Mouse (Mus musculus) olfactory bulb, adult 2 months (tissue): Measurements from ENCODE around the gene Cfap157. TPM values are rescaled to one million over a fixed set of nuclear protein-coding genes. Genes with fewer than 3 reads are reported as not detected.
A peak's percentile ranks its signal among the peaks of the same experiment; 100 is the strongest.

Experiments
- H3K27ac ChIP-seq: fragments of 200-500 bp; 2 replicates; pipeline ENCODE4 v1.5.1; 2012; ENCODE audit warnings: low read depth, low read length; ENCODE audit not compliant: insufficient read depth
- H3K4me1 ChIP-seq: fragments of 200-500 bp; 2 replicates; pipeline ENCODE4 v1.6.1; 2012; ENCODE audit warnings: low read length; ENCODE audit not compliant: control insufficient read depth, insufficient read depth
- H3K4me3 ChIP-seq: fragments of 200-500 bp; 2 replicates; pipeline ENCODE4 v1.5.1; 2012; ENCODE audit warnings: mild to moderate bottlenecking, low read depth, low read length, moderate library complexity; ENCODE audit not compliant: insufficient read depth
- CTCF ChIP-seq: fragments of 200-500 bp; IDR thresholded peaks from 2 replicates; pipeline ENCODE4 v1.5.1; 2012; ENCODE audit warnings: low read depth, mild to moderate bottlenecking, low read length, moderate library complexity; ENCODE audit not compliant: insufficient read depth
- POLR2A ChIP-seq: fragments of 200-500 bp; IDR thresholded peaks from 2 replicates; pipeline ENCODE4 v1.6.1; 2012; ENCODE audit warnings: mild to moderate bottlenecking, low read depth, low read length, moderate library complexity; ENCODE audit not compliant: insufficient read depth
- WGBS: fragments of 180-500 bp; shearing (Covaris S2); methylation state at CpG from one replicate; pipeline ENCODE4 v1.1.7; 2018; 5-methylcytosine and 5-hydroxymethylcytosine counted together
- polyA plus RNA-seq: library from polyadenylated mRNA; stranded (reverse); fragments of >200 nt; gene quantifications from 2 replicates; pipeline ENCODE4 v1.2.4, GENCODE M21; 2012; ENCODE audit warnings: low replicate concordance; ENCODE audit not compliant: missing spikeins, insufficient read depth, insufficient read length

Cfap157 gene
- polyA plus RNA-seq, 1 experiment = not detected

DNA sequence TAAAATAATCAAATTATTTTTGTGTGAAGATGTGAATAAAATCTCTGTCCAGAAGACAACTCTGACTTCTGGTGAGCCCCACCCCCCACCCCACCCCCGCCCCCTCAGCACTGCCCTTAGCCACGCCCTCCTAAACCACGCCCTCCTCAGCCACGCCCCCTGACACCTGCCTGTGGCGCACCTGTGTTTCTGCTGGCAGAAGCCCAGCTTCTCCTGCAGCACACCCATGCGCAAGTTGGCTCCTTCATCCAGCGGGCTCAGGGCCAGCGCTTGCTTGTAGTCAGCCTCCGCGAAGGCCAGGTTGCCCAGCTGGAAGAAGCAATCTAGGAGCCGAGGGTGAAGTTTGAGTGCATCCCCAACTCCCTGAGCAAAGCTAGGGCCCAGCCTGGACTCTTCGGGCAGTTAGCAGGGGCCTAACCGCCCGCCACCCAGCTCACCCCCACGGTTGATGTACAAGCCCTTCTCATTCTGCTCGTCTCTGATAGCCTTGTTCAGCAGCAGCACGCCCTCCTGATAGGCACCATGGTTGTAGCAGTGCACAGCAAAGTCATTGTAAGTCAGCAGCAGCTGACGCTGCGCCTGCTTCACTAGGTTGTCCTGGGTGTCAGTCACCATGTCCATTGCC lies 15.5 kb downstream of the Cfap157 start:
- WGBS = 63% methylated on average over 19 of the region's 19 CpGs
- Histone ChIP-seq H3K4me1 (peaks cover 3% of the 10 kb centered on the region; the same call in 1 of the 2 replicates), H3K27ac (no peak overlapping the region), H3K4me3 (no peak overlapping the region)
- TF ChIP-seq CTCF (no peak), POLR2A (no peak)

- Histone ChIP-seq H3K27ac (no peak overlapping the region), H3K4me3 (no peak overlapping the region), H3K4me1 (0 out of 2 replicates have a peak, but pooled peaks cover 3% of the 10 kb centered on the region)
- TF ChIP-seq CTCF (no peak), POLR2A (no peak)
- WGBS = 91% methylated on average over 12 of the region's 12 CpGs
Observed at GRCm38 (mm10) chr2:32767241-32767640, 17.0 kb downstream of the Cfap157 start.

GRCm38 (mm10) chr2:32763353-32763752 lies 20.9 kb downstream of the Cfap157 start:
- Histone ChIP-seq H3K4me1 (peaks cover 6% of the 10 kb centered on the region), H3K4me3 (no peak overlapping the region), H3K27ac (no peak overlapping the region)
- TF ChIP-seq POLR2A (no peak), CTCF (no peak)
- 71% methylated on average over 3 of the region's 3 CpGs for WGBS

- Histone ChIP-seq H3K4me3 (no peak overlapping the region), H3K4me1 (peaks cover 7% of the 10 kb centered on the region), H3K27ac (no peak overlapping the region)
- TF ChIP-seq CTCF (no peak), POLR2A (no peak)
- 69% methylated on average over 4 of the region's 4 CpGs for WGBS
Observed at GRCm38 (mm10) chr2:32761859-32762258, 22.4 kb downstream of the Cfap157 start.

DNA sequence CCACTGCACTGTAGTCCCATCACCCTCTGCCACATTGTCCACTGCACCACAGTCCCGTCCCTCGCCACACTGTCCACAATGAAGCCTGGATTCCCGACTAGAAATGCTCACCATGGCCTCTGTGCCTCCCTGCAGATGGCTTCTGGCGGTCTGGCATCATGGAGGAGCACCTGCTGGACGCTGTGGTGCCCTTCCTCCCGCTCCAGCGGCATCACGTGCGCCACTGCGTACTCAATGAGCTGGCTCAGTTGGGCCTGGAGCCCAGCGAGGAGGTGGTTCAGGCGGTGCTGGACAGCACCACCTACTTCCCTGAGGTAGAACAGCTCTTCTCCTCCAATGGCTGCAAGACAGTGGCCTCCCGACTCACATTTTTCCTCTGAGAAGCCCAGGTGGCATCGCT lies 22.9 kb downstream of the Cfap157 start:
- no peak overlapping the region for H3K27ac ChIP-seq
- H3K4me1 ChIP-seq = peaks cover 7% of the 10 kb centered on the region
- TF ChIP-seq POLR2A (no peak), CTCF (no peak)
- 88% methylated on average over 14 of the region's 14 CpGs for WGBS
- H3K4me3 ChIP-seq = no peak overlapping the region

- Histone ChIP-seq H3K27ac (no peak overlapping the region), H3K4me3 (no peak overlapping the region), H3K4me1 (peaks cover 7% of the 10 kb centered on the region)
- WGBS = 88% methylated on average over 2 of the region's 2 CpGs
- TF ChIP-seq POLR2A (no peak), CTCF (no peak)
Observed at GRCm38 (mm10) chr2:32759001-32759400, 25.2 kb downstream of the Cfap157 start.

- WGBS = 85% methylated on average over 8 of the region's 8 CpGs
Observed at GRCm38 (mm10) chr2:32758503-32758902, 25.7 kb downstream of the Cfap157 start.

DNA sequence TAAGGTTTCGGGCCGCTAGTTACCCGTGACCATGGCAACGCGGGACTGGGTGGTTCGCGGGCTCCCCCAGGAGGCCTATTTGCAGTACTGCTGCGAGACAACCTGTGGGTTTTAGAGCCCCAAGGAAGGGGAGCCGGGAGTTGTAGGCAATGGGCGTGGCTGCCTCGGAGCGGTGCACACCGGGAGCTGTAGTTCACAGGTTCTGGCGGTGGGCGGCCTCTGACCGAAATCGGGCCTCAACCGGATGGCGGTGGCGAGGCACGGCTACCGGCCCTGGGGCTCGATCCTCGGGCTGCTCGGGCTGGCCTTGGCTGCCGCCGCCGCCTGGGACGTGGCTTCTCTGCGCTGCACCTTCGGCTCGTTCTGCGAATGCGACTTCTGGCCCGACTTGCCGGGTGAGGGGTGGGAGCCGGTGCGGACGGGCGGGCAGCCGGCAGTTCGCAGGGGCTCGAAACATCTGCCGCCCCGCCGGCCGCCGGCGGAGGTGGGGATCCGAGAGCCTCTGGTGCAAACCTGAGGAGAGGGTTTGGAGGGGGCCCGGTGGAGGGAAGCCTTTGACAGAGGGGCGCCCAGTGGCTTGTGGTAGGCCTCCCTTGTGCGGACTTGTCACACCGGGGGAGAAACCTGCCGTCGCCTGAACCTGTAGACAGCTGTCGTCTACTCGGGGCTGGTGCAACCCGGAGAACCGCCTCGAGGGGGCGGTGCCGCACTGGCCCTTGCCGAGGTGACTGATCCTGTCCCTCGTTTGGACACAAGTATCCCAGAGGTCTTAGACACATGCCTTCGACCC lies 27.0 kb downstream of the Cfap157 start, which contains the start of gene Tor2a:
Tor2a (plus strand) TSS at position 179 of the 790 bp plus-strand sequence.
- TF ChIP-seq POLR2A (peak; percentile 66), CTCF (peak; percentile 93)
- WGBS = under 1% methylated on average over 66 of the region's 66 CpGs
- Histone ChIP-seq H3K4me1 (peaks cover 7% of the 10 kb centered on the region), H3K27ac (peak within 1 kb of the TSS; percentile 93), H3K4me3 (peak within 1 kb of the TSS; percentile 94)

More at GRCm38 (mm10) chr2:32758503-32758902, 25.7 kb downstream of the Cfap157 start:
- TF ChIP-seq CTCF = no peak
- TF ChIP-seq POLR2A = no peak
- Histone ChIP-seq H3K4me3 (no peak overlapping the region), H3K4me1 (peaks cover 7% of the 10 kb centered on the region), H3K27ac (no peak overlapping the region)

DNA sequence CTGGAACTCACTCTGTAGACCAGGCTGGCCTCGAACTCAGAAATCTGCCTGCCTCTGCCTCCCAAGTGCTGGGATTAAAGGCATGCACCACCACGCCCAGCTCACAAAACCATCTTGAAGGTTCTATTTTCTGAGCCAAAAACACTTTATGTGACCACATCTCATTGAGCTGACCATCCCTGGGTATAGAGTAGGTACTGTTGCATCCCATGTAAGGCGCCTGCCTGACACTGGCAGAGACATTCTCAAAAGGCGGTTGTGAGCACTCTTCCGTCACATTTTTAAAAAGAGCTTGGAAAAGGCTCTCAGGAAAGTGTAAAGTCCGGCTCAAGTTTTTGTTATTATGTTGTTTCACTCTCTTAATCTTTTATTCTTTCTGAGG lies 27.6 kb downstream of the Cfap157 start:
- Histone ChIP-seq H3K27ac (no peak overlapping the region), H3K4me3 (no peak overlapping the region), H3K4me1 (peaks cover 7% of the 10 kb centered on the region)
- WGBS = 33% methylated on average over 6 of the region's 6 CpGs
- no peak for TF ChIP-seq POLR2A
- no peak for TF ChIP-seq CTCF
